Mouse (Mus musculus) layer of hippocampus, postnatal 10 days (tissue): ENCODE measurements around the gene Dnmt1. TPM values are rescaled to one million over a fixed set of nuclear protein-coding genes. Genes with fewer than 3 reads are reported as not detected.

ENCODE experiments used
- DNase-seq, 2 experiments: peaks; one replicate each; pipeline ENCODE4 v3.0.0; 2021; ENCODE audit warnings: low spot score in 2 of 2
- total RNA-seq, 2 experiments: library from RNA; stranded (reverse); gene quantifications; 2 replicates each; pipeline ENCODE4 v1.2.3; 2021

The Dnmt1 gene
- total RNA-seq, 2 experiments from 2014 or later = 47.4 to 52.1 TPM

DNA sequence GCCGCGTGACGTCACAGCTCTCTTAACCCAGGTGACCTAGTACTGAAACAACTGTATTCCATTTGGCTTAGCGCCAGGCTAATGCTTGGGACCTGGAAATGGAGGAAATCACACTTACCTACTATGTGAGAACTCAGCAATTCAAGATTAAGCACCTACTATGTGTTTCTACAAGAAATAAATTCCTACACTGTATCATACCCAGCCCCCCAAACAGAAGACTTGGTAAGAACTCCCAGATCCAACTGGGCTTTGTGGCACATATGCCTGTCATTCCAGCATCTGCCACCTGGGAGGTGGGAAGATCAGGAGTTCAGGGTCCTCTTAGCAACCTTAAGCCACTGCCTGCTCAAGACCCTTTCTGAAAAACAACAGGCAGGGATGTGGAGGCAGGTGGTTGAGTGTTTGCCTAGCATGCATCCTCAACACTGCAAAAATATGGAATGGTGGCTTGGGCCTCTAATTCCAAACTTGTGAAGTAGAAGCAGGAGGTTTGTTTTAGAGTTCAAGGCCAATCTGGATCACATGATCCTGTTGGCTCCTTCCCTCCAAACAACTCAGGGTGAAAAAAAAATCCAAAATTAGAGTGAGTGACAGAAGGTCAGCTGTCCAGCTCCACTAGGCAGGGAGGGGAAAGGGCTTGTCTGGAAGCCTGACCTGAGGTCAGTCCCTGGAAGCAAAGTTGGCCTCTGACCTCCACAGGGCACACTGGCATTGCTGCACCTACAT lies 17.4 kb upstream of the Dnmt1 start:
- no peak for DNase-seq

DNA sequence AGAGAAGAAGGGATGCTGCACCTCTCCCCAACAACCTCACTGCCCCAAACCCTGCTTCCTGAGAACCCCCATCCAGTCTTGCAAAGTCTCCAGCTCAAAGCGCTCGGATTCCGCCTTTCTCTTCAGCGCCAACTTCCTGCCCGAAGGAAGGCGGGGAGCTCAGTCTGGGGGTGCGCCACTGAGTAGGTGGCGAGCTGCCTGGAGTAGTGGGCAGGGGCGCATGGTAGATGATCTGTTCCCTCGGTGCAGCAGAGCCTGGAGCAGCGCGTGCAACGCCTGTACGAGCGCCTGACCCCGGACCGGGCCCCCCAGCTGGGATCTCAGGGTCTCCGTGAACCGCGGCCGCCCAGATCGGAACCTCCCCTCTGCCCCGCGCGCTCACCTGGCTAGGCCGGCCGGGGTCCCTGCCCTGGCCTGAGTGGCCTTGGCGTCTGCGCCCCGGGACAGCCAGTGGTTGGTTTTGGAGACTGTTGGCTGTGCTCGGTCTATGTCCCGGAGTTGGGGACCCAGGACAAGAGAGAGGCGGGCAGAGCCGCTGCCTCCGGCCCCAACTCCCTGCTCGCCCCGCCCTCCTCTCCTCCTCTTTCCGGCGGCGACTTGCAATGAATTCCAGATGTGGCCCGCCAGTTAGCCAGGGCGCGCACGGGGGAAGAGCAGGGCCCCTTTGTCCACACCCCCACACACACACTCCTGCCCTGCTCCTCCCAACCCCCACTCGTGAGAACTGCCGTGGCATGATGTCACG lies 16.7 kb upstream of the Dnmt1 start, which contains the start of gene S1pr2:
Gene S1pr2, minus strand, starts transcription at position 566 of the 745 bp plus-strand sequence.
- peak; percentile 60 to 62 for DNase-seq

DNA sequence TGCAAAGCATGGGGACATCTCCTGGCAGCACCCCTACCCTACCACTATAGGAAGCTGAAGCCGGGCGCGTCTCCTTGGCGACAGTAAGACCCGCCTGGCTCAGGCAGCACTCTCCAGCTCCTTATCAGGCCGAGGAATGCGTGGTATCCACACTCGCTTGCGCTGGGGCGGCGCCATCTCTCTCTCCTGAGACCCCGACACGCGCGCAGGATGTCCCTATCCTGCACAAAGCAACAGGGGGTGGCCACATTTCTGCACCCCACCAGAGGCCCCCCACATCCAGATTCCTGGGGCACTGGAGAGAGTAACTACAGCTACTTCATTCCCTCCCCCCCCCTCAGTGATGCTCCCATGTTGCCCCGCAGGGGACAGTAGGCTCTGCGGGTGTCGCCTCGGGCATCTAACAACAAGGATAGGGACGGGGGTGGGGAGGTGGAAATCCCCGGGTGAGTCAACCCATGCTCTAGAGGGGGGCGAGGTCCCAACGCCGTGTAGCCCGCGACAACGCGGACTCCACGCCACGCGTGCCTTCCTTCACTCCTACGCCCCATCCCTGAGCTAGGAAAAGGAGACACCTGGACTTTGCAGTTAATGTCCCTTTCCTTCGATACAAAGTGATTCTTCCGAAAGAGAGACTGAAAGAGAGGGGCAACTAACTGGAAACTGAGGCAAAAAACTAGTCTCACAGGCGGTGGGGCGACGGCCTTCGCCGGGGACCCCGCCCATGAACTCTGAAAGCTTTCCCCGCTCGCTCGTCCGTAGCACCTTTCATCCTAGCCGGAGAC lies 15.9 kb upstream of the Dnmt1 start:
- DNase-seq = peak in 1 of 2 experiments; percentile 27

GRCm38 (mm10) chr9:20973682-20974075 lies 14.0 kb upstream of the Dnmt1 start:
- no peak for DNase-seq

GRCm38 (mm10) chr9:20973001-20973681 lies 13.5 kb upstream of the Dnmt1 start:
- DNase-seq = no peak

GRCm38 (mm10) chr9:20972141-20972992 lies 12.7 kb upstream of the Dnmt1 start:
- DNase-seq = peak; percentile 62 to 72

DNA sequence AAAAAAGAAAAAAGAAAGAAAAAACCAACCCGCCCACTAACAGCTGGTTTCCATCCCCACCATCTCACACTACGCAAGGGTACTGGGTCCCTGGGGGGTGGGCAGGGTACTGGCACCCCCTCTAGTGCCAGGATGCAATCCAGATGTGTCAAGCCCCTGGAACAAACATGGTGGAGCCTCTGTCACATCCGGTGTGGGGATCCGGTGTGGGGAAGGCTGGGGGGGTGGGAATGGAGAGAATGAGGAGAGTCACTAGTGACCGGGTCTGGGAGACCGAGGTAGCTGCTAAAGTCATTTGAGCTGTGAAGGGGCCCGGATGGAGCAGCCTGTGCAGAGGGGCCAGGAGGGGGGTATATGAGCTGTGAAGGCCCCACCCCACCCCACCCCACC lies 12.1 kb upstream of the Dnmt1 start:
- no peak for DNase-seq

DNA sequence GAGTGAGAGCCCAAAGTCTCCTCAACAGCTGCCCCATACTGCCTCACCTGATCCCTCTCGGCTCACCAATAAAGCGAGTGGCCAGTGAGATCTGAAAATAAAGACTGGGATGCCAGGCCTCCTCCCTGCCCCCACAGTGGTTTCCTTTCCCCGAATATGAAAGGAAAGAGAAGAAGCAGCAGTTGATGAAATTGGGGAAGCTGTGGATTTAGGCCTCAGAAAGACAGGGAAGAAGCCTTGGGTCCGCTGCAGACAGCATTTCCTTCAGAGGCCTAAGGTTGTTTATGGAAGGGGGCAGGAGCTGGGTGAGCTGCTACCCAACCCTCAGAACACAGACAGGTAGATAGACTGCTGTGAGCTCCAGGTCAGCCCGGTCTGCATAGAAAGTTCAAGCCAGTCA lies 7.1 kb upstream of the Dnmt1 start:
- no peak for DNase-seq

DNA sequence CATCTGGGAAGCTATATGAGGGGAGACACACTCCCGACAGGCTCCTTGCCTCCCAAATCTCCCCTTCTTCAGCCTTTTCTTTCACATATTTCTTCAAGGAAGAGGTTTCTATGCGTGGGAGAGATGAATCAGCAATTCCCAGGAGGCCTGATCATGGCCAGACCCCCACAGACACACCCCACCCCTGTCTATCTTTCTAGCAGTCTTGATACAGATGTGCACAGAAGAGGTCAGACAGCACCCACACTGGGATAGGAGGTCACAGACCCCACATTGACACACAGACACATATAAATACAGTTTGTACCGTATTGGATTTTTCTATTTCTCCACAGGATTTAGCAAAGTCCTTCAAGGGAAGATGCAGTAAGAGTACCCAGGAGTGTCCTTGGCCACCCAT lies 6.3 kb upstream of the Dnmt1 start:
- DNase-seq = no peak

GRCm38 (mm10) chr9:20965606-20966005 lies 5.9 kb upstream of the Dnmt1 start:
- DNase-seq = no peak

- DNase-seq = no peak
Observed at GRCm38 (mm10) chr9:20961557-20961956, 1.9 kb upstream of the Dnmt1 start.

- DNase-seq = no peak
Observed at GRCm38 (mm10) chr9:20956989-20957388, 2.7 kb downstream of the Dnmt1 start.

DNA sequence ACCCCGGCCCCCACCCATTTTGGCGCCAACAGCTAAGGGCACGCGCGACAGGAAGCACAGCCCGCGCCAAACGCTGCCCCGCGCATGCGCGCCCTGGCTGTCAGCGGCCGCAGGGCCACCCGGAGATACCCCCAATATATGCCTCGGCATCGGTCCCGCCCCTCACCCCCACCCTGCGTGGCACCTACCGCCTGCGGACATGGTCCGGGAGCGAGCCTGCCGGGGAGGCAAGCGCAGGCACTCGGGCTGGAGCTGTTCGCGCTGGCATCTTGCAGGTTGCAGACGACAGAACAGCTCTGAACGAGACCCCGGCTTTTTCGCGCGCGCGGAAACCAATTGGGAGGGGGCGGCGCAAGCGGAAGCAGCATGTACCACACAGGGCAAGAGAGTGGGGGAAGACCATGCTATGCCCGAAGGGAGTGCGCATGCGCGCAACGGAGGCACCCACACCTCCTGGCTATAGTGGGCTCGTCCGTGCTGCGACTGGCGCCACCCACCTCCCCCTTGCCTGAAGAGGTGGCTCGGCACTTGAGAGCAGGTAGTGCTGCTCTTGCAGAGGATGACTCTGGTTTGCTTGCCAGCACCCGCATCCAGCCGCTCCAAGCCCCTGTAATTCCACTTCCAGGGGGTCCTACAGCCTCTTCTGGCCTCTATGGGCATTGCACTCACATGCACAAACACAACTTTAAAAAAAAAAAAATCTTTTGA lies 7.0 kb downstream of the Dnmt1 start:
- DNase-seq = peak; percentile 95 to 98

DNA sequence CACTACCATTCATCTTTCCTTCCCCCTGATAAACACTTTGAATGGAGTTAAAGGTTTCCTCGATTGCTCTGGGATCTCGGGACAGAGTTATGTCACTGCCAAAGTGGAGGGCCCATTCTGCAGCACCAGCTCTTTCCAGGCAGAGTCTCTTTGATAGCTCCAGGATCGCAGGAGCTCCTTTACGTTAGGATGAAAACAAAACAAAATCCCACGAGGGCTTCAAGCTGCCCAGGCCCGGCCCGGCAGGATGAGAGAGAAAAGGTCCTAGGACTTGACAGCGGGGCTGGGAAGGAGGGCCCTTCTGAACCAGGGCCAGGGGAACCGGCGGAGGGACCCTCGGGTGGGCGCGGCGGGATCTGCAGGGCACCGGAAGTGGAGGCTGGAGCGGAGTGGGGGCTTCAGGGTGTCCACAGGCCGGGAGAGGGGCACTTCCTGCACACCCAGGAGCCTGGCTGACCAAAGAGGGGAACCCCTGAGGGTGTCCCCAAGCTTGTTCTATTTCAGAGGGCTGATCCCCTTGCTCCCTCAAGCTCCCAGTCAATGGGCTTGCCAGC lies 7.6 kb downstream of the Dnmt1 start:
- no peak for DNase-seq

GRCm38 (mm10) chr9:20951441-20951840 lies 8.2 kb downstream of the Dnmt1 start:
- peak; percentile 17 to 21 for DNase-seq

DNA sequence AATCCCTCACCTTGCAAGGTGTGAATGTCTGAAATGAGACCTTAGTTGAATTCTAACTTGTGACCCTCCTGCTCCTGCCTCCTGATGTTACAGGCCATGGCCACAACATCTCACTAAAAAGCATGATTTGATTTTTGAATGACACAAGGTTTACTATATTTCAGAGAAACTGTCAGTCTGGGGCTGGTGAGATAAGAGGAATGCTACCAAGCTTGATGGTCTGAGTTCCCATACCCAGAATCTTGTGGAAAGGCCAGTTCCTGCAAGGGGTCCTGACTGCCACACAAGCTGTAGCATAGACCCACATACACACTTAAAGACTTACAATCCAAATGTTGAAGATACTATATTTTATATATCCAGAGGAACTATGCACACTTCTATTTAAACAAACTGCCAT lies 9.3 kb downstream of the Dnmt1 start:
- DNase-seq = no peak

GRCm38 (mm10) chr9:20946066-20946880 lies 13.4 kb downstream of the Dnmt1 start:
- no peak for DNase-seq

- no peak for DNase-seq
Observed at GRCm38 (mm10) chr9:20944697-20945370, 14.9 kb downstream of the Dnmt1 start.
